Mouse (Mus musculus) kidney, embryonic 16.5 days (tissue): Measurements from ENCODE around the gene Cst12. TPM values are rescaled to one million over a fixed set of nuclear protein-coding genes. Genes with fewer than 3 reads are reported as not detected.

Source experiments
- ATAC-seq: fragments of 200-750 bp; cut with Nextera tagmentation; 2 replicates; pipeline ENCODE4 v1.8.0; 2017; ENCODE audit warnings: moderate TSS enrichment; ENCODE audit not compliant: low FRiP score, low TSS enrichment
- H3K27ac ChIP-seq: fragments of 300-500 bp; sonication (generic); 2 replicates; pipeline ENCODE4 v1.5.1; 2014; ENCODE audit warnings: low read length
- H3K27me3 ChIP-seq: fragments of 300-500 bp; sonication (generic); 2 replicates; pipeline ENCODE4 v1.6.1; 2014; ENCODE audit warnings: low read length, control low read depth, mixed read lengths; ENCODE audit not compliant: insufficient read depth
- H3K36me3 ChIP-seq: fragments of 300-500 bp; sonication (generic); 2 replicates; pipeline ENCODE4 v1.6.1; 2014; ENCODE audit warnings: low read length, control low read depth, mixed read lengths; ENCODE audit not compliant: insufficient read depth
- H3K4me1 ChIP-seq: fragments of 300-500 bp; sonication (generic); 2 replicates; pipeline ENCODE4 v1.6.1; 2014; ENCODE audit warnings: low read length, control low read depth, mixed read lengths; ENCODE audit not compliant: insufficient read depth
- H3K4me2 ChIP-seq: fragments of 300-500 bp; sonication (generic); replicated peaks from 2 replicates; pipeline ENCODE4 v1.6.1; 2014; ENCODE audit warnings: low read depth, low read length
- H3K4me3 ChIP-seq: fragments of 300-500 bp; sonication (generic); 2 replicates; pipeline ENCODE4 v1.5.1; 2014; ENCODE audit warnings: mild to moderate bottlenecking, low read length
- H3K9ac ChIP-seq: fragments of 300-500 bp; sonication (generic); replicated peaks from 2 replicates; pipeline ENCODE4 v1.6.1; 2014; ENCODE audit warnings: low read length
- H3K9me3 ChIP-seq: fragments of 300-500 bp; sonication (generic); 2 replicates; pipeline ENCODE4 v1.6.1; 2016; ENCODE audit warnings: low read length, control low read depth
- WGBS: fragments of 180-500 bp; shearing (Covaris S2); extraction: QIAGEN DNeasy Blood & Tissue Kit; methylation state at CpG from one replicate; pipeline ENCODE4 v1.1.7; 2014; 5-methylcytosine and 5-hydroxymethylcytosine counted together
- polyA plus RNA-seq: library from polyadenylated mRNA; unstranded; fragments of >200 nt; fragmentation: Nextera tagmentation; extraction: Ambion mirVana; gene quantifications from 2 replicates; pipeline ENCODE4 v1.2.1, GENCODE M21; 2015

Gene Cst12
- polyA plus RNA-seq, 1 experiment from 2014 or later = 0.32 TPM

DNA sequence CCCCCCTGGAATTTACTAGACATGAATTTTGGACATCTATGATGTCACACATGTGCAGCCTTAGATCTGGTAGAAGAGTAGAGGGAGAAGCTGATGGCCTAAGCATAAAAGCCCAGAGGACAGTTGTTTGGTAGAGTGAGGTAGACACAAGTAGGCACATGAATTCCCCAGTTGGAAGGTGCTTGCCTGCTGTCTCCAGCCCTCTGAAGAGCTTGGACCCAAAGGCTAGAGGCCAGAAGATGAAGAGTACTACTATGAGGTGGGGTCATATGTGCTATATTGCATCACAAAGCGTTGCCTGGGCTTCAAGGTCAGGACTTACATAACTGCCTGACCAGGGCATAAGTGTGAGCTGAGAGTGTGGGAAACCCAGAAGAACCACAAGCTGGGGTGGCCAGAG lies 9.3 kb downstream of the Cst12 start, which contains the start of gene Cst8:
Gene Cst8, plus strand, starts transcription at position 301 of the 400 bp plus-strand sequence.
- no peaks in the 10 kb centered on the region for H3K9me3 ChIP-seq
- no peak within 1 kb of the TSS for H3K9ac ChIP-seq
- 0 out of 2 replicates have a peak, but pooled peaks cover 4% of the 10 kb centered on the region for H3K4me1 ChIP-seq
- H3K4me2 ChIP-seq = no peak within 1 kb of the TSS
- no peaks in the 10 kb centered on the region for H3K27me3 ChIP-seq
- no peak within 1 kb of the TSS for H3K27ac ChIP-seq
- no peak for ATAC-seq
- WGBS = 81% methylated on average over 1 of the region's 1 CpGs
- no peak within 1 kb of the TSS for H3K4me3 ChIP-seq
- H3K36me3 ChIP-seq = no peaks in the 10 kb centered on the region

DNA sequence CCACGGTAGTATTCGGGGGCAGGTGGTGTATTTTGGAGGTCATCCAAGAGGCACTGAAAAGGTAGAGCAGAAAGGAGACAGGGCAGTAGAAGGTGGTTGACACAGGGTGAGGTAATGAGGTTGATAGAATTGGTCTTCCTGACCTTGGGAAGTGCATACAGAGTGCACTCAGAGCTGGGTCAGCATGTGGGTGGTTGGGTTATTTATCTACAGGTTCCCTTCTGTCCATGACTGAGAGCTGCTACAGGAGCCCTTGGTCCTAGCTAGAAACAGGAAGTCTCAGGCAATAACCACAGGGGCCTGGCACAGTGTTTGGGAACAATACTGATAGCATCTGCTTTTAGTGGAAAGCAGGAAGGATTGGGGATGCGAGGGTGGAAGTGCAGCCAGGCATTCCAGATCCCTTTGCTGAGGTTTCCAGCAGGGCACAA lies 12.3 kb downstream of the Cst12 start:
- Histone ChIP-seq H3K36me3 (no peaks in the 10 kb centered on the region), H3K9me3 (no peaks in the 10 kb centered on the region), H3K27ac (no peak overlapping the region; the same call in 1 of the 2 replicates), H3K9ac (no peak overlapping the region), H3K27me3 (no peaks in the 10 kb centered on the region), H3K4me2 (no peak overlapping the region), H3K4me3 (no peak overlapping the region), H3K4me1 (0 out of 2 replicates have a peak, but pooled peaks cover 4% of the 10 kb centered on the region)
- ATAC-seq = peak; percentile 85
- WGBS = 36% methylated on average over 3 of the region's 3 CpGs

DNA sequence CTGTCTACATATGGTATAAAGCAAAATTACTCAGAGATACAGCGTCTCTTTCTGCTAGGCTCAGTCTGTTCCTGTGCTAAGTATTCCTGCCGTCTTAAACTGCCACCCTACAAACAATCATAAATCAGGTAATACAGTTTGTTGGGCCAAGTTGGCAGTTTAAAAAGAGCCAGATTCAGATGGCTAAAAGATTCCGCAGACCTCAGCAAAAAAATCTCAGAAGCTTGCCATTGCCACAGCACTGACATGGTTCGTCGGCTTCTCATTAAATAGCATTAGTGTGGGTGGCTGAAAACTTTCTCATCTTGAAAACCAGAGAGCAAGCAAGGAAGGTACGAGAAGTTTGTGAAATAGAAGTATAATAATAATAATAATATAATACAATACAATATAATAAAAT lies 17.5 kb downstream of the Cst12 start:
- no peaks in the 10 kb centered on the region for H3K9me3 ChIP-seq
- H3K27me3 ChIP-seq = no peaks in the 10 kb centered on the region
- peak; percentile 51; the same call in 1 of the 2 replicates for ATAC-seq
- WGBS = 30% methylated on average over 6 of the region's 6 CpGs
- no peaks in the 10 kb centered on the region for H3K36me3 ChIP-seq
- H3K27ac ChIP-seq = no peak overlapping the region
- H3K9ac ChIP-seq = no peak overlapping the region
- 0 out of 2 replicates have a peak, but pooled peaks cover under 1% of the 10 kb centered on the region for H3K4me1 ChIP-seq
- no peak overlapping the region for H3K4me3 ChIP-seq
- H3K4me2 ChIP-seq = no peak overlapping the region

DNA sequence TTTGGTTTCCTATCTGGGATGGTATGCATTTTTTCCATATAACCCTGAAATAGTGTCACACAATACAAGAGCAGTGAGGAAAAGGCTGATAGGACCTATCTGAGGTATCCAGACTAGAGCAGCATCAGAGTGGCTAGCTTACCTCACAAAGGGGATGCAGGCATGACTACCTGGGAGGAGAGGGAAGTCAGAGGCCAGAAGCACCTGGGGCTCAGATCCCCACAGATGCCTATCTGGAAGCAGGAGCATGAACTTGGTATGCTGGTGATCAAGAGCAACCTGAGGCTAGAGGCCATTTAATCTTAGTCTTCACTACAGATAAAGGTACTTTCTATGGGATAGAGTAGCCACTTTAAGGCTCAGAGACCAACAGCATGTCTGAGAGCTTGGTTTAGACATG lies 30.7 kb downstream of the Cst12 start, which contains the start of gene Cst13:
Gene Cst13, plus strand, starts transcription at position 173 of the 400 bp plus-strand sequence.
- Histone ChIP-seq H3K27ac (no peak within 1 kb of the TSS), H3K9ac (no peak within 1 kb of the TSS), H3K27me3 (no peaks in the 10 kb centered on the region), H3K36me3 (no peaks in the 10 kb centered on the region), H3K9me3 (no peaks in the 10 kb centered on the region), H3K4me1 (no peaks in the 10 kb centered on the region), H3K4me3 (no peak within 1 kb of the TSS), H3K4me2 (no peak within 1 kb of the TSS)
- no peak for ATAC-seq

GRCm38 (mm10) chr2:148825986-148826385 lies 36.8 kb downstream of the Cst12 start:
- Histone ChIP-seq H3K27me3 (no peaks in the 10 kb centered on the region), H3K27ac (no peak overlapping the region), H3K9ac (no peak overlapping the region), H3K9me3 (no peaks in the 10 kb centered on the region), H3K4me1 (no peaks in the 10 kb centered on the region), H3K36me3 (no peaks in the 10 kb centered on the region), H3K4me3 (no peak overlapping the region), H3K4me2 (no peak overlapping the region)
- 47% methylated on average over 1 of the region's 1 CpGs for WGBS
- no peak for ATAC-seq

DNA sequence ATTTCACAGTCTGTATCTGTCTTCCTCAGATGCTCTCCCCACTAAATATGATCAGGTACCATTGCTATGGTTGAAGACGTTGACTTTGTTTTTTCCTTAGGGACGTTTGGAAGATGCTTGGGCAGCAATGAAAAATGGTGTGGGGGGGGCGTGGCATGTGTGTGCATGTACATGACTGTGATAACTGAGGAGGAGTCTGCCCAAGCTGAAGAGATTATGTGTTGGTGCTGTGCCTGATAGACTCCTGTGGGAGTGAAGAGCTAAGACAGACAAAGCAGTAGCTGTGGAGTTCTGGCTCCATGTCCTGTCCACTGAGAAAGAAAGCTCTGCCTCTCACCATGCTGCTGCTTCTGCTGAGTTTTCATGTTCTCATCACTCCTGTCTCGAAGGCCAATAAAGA lies 45.8 kb downstream of the Cst12 start, which contains the start of gene Cst9:
Gene Cst9, plus strand, starts transcription at position 236 of the 400 bp plus-strand sequence.
- Histone ChIP-seq H3K27ac (no peak within 1 kb of the TSS), H3K4me2 (no peak within 1 kb of the TSS), H3K4me1 (no peaks in the 10 kb centered on the region), H3K36me3 (no peaks in the 10 kb centered on the region), H3K4me3 (no peak within 1 kb of the TSS), H3K27me3 (no peaks in the 10 kb centered on the region), H3K9me3 (no peaks in the 10 kb centered on the region), H3K9ac (no peak within 1 kb of the TSS)
- ATAC-seq = no peak
- 61% methylated on average over 4 of the region's 4 CpGs for WGBS

DNA sequence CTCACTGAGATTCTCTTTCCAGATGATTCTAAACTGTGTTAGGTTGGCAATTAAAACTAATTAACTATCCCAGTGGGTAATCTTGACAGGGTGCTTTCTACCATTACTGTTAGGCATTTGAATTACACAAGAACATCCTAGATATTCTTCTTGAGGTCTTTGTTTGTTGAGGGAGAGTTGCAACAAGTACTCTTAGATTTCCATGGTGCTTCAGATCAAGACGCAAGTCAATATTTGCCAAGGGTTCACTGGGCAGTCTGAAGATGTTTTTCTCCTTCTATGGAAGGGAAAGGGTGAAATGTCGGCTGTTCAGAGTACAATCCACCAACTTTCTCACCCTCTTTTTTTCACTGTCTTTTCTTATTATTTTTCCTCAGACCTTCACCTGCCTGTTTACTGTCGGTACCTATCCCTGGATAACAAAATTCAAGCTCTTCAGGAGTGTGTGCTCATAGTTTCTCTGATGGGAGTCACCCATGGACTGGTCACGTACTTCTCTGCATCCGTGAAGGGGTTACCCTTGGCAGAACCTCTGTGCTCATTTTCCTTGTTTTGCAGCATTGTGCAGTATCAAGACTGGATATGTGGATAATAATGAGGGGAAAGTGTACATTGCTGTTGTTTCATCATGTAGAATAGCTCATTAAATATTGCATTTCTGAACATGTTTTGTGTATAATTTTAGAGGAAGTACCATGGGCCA lies 49.1 kb downstream of the Cst12 start:
- WGBS = 86% methylated on average over 5 of the region's 5 CpGs
- H3K27me3 ChIP-seq = no peaks in the 10 kb centered on the region
- no peak overlapping the region for H3K27ac ChIP-seq
- H3K4me3 ChIP-seq = no peak overlapping the region
- H3K9me3 ChIP-seq = no peaks in the 10 kb centered on the region
- no peaks in the 10 kb centered on the region for H3K36me3 ChIP-seq
- no peak overlapping the region for H3K9ac ChIP-seq
- H3K4me1 ChIP-seq = no peaks in the 10 kb centered on the region
- no peak overlapping the region for H3K4me2 ChIP-seq
- no peak for ATAC-seq

DNA sequence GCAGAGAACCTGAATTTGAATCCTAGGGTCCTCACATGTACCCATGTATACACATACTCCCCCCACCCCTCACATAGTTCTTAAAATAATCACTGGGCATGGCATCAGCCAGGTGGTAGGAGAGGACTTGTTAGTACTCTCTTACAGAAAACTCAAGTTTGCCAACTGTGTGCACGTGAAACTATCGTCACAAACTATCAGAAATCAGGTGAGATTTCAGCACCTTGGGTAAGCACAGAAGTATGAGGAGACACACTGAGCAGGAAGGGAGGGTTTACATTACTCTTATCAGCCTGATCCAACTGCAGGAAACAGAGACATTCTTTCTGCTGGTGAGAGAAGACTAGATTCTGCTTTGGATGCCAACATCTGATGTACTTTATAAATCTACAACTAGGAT lies 50.1 kb downstream of the Cst12 start:
- 82% methylated on average over 2 of the region's 2 CpGs for whole genome bisulfite sequencing
- no peak overlapping the region for H3K4me3 ChIP-seq
- no peaks in the 10 kb centered on the region for H3K36me3 ChIP-seq
- ATAC-seq = no peak
- no peak overlapping the region for H3K4me2 ChIP-seq
- no peaks in the 10 kb centered on the region for H3K4me1 ChIP-seq
- no peak overlapping the region for H3K27ac ChIP-seq
- H3K9me3 ChIP-seq = no peaks in the 10 kb centered on the region
- H3K9ac ChIP-seq = no peak overlapping the region
- H3K27me3 ChIP-seq = no peaks in the 10 kb centered on the region
